Mouse (Mus musculus): ENCODE measurements around the gene Cox4i1.
"Not testable (repeated sequence)": the region's sequence is repeated elsewhere in the genome, so short reads cannot be mapped to it uniquely, and the experiment has no call there.

Gene Cox4i1

GRCm38 (mm10) chr8:120664566-120664965 is 3.5 kb upstream of the Cox4i1 start:
- no peak for DNase-seq (ENCODE audit: low spot score)

- DNase-seq (ENCODE audit: low spot score): no peak
Observed at GRCm38 (mm10) chr8:120665726-120666455, 2.1 kb upstream of the Cox4i1 start.

- DNase-seq (ENCODE audit: low spot score): no peak
Observed at GRCm38 (mm10) chr8:120666807-120667470, 1.1 kb upstream of the Cox4i1 start.

- DNase-seq (ENCODE audit: low spot score): no peak
Observed at GRCm38 (mm10) chr8:120668374-120668905, 418 bp downstream of the Cox4i1 start, which contains the start of gene Emc8. Gene Emc8, minus strand, starts transcription at chr8:120668573.

GRCm38 (mm10) chr8:120671775-120672174 is 3.8 kb downstream of the Cox4i1 start:
- DNase-seq (ENCODE audit: low spot score): no peak

GRCm38 (mm10) chr8:120672626-120673229 is 4.7 kb downstream of the Cox4i1 start:
- no peak for DNase-seq (ENCODE audit: low spot score)

- no peak for DNase-seq (ENCODE audit: low spot score)
Observed at GRCm38 (mm10) chr8:120673298-120673697, 5.3 kb downstream of the Cox4i1 start.

GRCm38 (mm10) chr8:120675718-120676117 is 7.7 kb downstream of the Cox4i1 start:
- no peak for DNase-seq (ENCODE audit: low spot score)

- DNase-seq (ENCODE audit: low spot score): peak; percentile 71
Observed at GRCm38 (mm10) chr8:120678447-120678846, 10.4 kb downstream of the Cox4i1 start.

GRCm38 (mm10) chr8:120679629-120680387 is 11.8 kb downstream of the Cox4i1 start:
- no peak for DNase-seq (ENCODE audit: low spot score)

- DNase-seq (ENCODE audit: low spot score): not testable (repeated sequence)
Observed at GRCm38 (mm10) chr8:120680405-120680804, 12.4 kb downstream of the Cox4i1 start.

- DNase-seq (ENCODE audit: low spot score): no peak
Observed at GRCm38 (mm10) chr8:120681113-120681512, 13.1 kb downstream of the Cox4i1 start.

- peak; percentile 43 for DNase-seq (ENCODE audit: low spot score)
Observed at GRCm38 (mm10) chr8:120683602-120684001, 15.6 kb downstream of the Cox4i1 start.

- DNase-seq (ENCODE audit: low spot score): no peak
Observed at GRCm38 (mm10) chr8:120684082-120684481, 16.1 kb downstream of the Cox4i1 start.

- no peak for DNase-seq (ENCODE audit: low spot score)
Observed at GRCm38 (mm10) chr8:120685097-120685496, 17.1 kb downstream of the Cox4i1 start.

GRCm38 (mm10) chr8:120685591-120685990 is 17.6 kb downstream of the Cox4i1 start:
- no peak for DNase-seq (ENCODE audit: low spot score)

GRCm38 (mm10) chr8:120686051-120686450 is 18.0 kb downstream of the Cox4i1 start:
- DNase-seq (ENCODE audit: low spot score): no peak

- no peak for DNase-seq (ENCODE audit: low spot score)
Observed at GRCm38 (mm10) chr8:120686576-120686975, 18.6 kb downstream of the Cox4i1 start.

GRCm38 (mm10) chr8:120687786-120688185 is 19.8 kb downstream of the Cox4i1 start:
- DNase-seq (ENCODE audit: low spot score): no peak

- DNase-seq (ENCODE audit: low spot score): no peak
Observed at GRCm38 (mm10) chr8:120688511-120688910, 20.5 kb downstream of the Cox4i1 start.

GRCm38 (mm10) chr8:120692934-120693333 is 24.9 kb downstream of the Cox4i1 start:
- DNase-seq (ENCODE audit: low spot score): no peak
